Mouse (Mus musculus): ENCODE results near the gene Rnf208. TPM values are rescaled to one million over a fixed set of nuclear protein-coding genes. Genes with fewer than 3 reads are reported as not detected.

Gene Rnf208
- polyA plus RNA-seq, 1 experiment = 0.59 TPM

DNA sequence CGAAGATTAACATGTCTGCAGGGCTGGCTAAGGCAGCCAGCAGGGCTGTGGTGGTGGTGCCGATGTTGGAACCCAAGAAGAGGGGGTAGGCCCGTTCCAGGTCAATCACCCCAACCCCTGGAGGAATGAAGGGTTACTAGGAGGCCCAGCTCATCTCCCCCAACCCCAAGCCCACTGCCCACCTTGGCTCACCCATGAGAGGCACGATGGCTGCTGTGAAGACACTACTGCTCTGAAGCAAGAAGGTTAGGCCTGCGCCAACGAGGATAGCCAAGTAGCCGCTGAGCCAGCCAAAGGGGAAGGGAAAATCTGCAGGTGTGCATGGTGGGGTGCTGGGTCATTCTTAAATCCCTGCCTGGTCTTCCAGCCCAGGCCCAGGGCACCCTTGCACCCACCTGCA lies 11.5 kb upstream of the Rnf208 start:
- peaks cover 57% of the 10 kb centered on the region for H3K27me3 ChIP-seq (ENCODE audit: control insufficient read depth, insufficient read depth, insufficient read length)

DNA sequence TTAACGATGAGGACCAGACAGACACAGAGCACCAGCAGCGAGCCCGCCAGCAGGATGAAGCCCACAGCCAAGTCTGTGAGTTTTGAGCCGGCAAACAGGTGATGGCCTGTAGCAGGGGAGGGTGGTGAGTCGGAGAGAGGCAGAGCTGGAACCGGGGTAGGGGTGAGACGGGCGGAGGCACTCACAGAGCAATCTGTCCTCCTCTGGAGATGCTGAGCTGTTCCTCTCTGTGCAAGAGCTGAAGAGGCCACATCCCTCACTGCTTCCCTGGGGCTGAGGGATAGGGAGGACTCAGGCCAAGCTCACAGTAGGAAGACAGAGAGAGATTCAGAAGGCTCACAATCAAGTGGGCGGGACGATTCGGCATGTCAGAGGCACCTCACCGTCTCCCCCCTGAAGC lies 11.0 kb upstream of the Rnf208 start:
- Histone ChIP-seq H3K27me3 (ENCODE audit: control insufficient read depth, insufficient read depth, insufficient read length) (peaks cover 61% of the 10 kb centered on the region), H3K36me3 (ENCODE audit: control insufficient read depth, insufficient read depth) (no peaks in the 10 kb centered on the region), H3K4me2 (ENCODE audit: low read depth) (no peak overlapping the region), H3K79me2 (ENCODE audit: control insufficient read depth, insufficient read depth) (no peaks in the 10 kb centered on the region), H3ac (ENCODE audit: control insufficient read depth, insufficient read length) (no peak overlapping the region), H3K4me3 (no peak overlapping the region)
- TF ChIP-seq SRF (IDR thresholded peaks at IDR 0.05; ENCODE audit: control insufficient read depth, insufficient read length, low read depth) (no peak), TCF3 (IDR thresholded peaks at IDR 0.05; ENCODE audit: insufficient read length, low read depth) (no peak), E2F4 (IDR thresholded peaks at IDR 0.05; ENCODE audit: insufficient read depth) (no peak), CEBPB (IDR thresholded peaks at IDR 0.05; ENCODE audit: insufficient read depth, poor library complexity, severe bottlenecking) (no peak), MYOD1 (IDR thresholded peaks at IDR 0.05; ENCODE audit: control insufficient read depth in 1 of 3, insufficient read length in 2 of 3, low read depth in 2 of 3) (no peak), REST (IDR thresholded peaks at IDR 0.05; ENCODE audit: insufficient read depth, insufficient read length) (no peak), MYOG (IDR thresholded peaks at IDR 0.05; ENCODE audit: control insufficient read depth in 1 of 3, insufficient read depth in 1 of 3, insufficient read length in 2 of 3, low read depth in 2 of 3) (no peak), POLR2AphosphoS2 (IDR thresholded peaks at IDR 0.05; ENCODE audit: insufficient read length, low read depth) (no peak), POLR2A (IDR thresholded peaks at IDR 0.05; ENCODE audit: insufficient read length, low read depth) (no peak), USF1 (IDR thresholded peaks at IDR 0.05; ENCODE audit: low read depth) (no peak), MAX (IDR thresholded peaks at IDR 0.05; ENCODE audit: low read depth) (no peak), TCF12 (IDR thresholded peaks at IDR 0.05; ENCODE audit: insufficient read depth, poor library complexity, severe bottlenecking) (no peak)

More for the DNA sequence above, 11.5 kb upstream of the Rnf208 start:
- Histone ChIP-seq H3K4me3 (no peak overlapping the region), H3ac (ENCODE audit: control insufficient read depth, insufficient read length) (no peak overlapping the region), H3K4me2 (ENCODE audit: low read depth) (no peak overlapping the region), H3K36me3 (ENCODE audit: control insufficient read depth, insufficient read depth) (no peaks in the 10 kb centered on the region), H3K79me2 (ENCODE audit: control insufficient read depth, insufficient read depth) (no peaks in the 10 kb centered on the region)
- TF ChIP-seq TCF12 (IDR thresholded peaks at IDR 0.05; ENCODE audit: insufficient read depth, poor library complexity, severe bottlenecking) = no peak
- no peak for TF ChIP-seq USF1 (IDR thresholded peaks at IDR 0.05; ENCODE audit: low read depth)
- TF ChIP-seq MAX (IDR thresholded peaks at IDR 0.05; ENCODE audit: low read depth) = no peak
- TF ChIP-seq POLR2AphosphoS2 (IDR thresholded peaks at IDR 0.05; ENCODE audit: insufficient read length, low read depth) = no peak
- no peak for TF ChIP-seq POLR2A (IDR thresholded peaks at IDR 0.05; ENCODE audit: insufficient read length, low read depth)
- no peak for TF ChIP-seq TCF3 (IDR thresholded peaks at IDR 0.05; ENCODE audit: insufficient read length, low read depth)
- no peak for TF ChIP-seq E2F4 (IDR thresholded peaks at IDR 0.05; ENCODE audit: insufficient read depth)

DNA sequence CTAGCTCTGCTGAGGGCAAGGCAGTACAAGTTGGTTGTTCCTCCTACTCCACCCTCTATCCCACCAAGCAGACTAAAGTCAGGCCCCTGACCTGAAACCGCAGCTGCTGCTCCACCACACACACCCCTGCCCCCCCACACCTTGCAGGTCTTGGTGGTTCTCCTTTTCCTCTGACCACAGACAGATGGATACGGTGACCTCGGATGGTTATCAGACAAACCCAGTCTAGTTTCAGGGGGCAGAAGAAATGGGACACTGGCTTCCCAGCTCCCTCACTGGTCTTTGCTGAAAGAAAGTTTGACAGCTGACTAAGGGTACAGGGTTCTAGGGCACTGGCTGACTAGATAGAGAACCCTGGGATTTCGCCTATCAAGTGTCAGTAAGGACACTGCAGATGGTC lies 8.6 kb upstream of the Rnf208 start:
- no peak overlapping the region for H3K4me3 ChIP-seq
- TF ChIP-seq POLR2A (IDR thresholded peaks at IDR 0.05; ENCODE audit: insufficient read length, low read depth) (no peak), REST (IDR thresholded peaks at IDR 0.05; ENCODE audit: insufficient read depth, insufficient read length) (no peak), MYOD1 (IDR thresholded peaks at IDR 0.05; ENCODE audit: control insufficient read depth in 1 of 3, insufficient read length in 2 of 3, low read depth in 2 of 3) (no peak), POLR2AphosphoS2 (IDR thresholded peaks at IDR 0.05; ENCODE audit: insufficient read length, low read depth) (no peak), CEBPB (IDR thresholded peaks at IDR 0.05; ENCODE audit: insufficient read depth, poor library complexity, severe bottlenecking) (no peak), E2F4 (IDR thresholded peaks at IDR 0.05; ENCODE audit: insufficient read depth) (no peak), TCF3 (IDR thresholded peaks at IDR 0.05; ENCODE audit: insufficient read length, low read depth) (no peak), SRF (IDR thresholded peaks at IDR 0.05; ENCODE audit: control insufficient read depth, insufficient read length, low read depth) (no peak), USF1 (IDR thresholded peaks at IDR 0.05; ENCODE audit: low read depth) (no peak), MYOG (IDR thresholded peaks at IDR 0.05; ENCODE audit: control insufficient read depth in 1 of 3, insufficient read depth in 1 of 3, insufficient read length in 2 of 3, low read depth in 2 of 3) (no peak), MAX (IDR thresholded peaks at IDR 0.05; ENCODE audit: low read depth) (no peak), TCF12 (IDR thresholded peaks at IDR 0.05; ENCODE audit: insufficient read depth, poor library complexity, severe bottlenecking) (no peak)
- H3ac ChIP-seq (ENCODE audit: control insufficient read depth, insufficient read length) = no peak overlapping the region
- H3K36me3 ChIP-seq (ENCODE audit: control insufficient read depth, insufficient read depth) = no peaks in the 10 kb centered on the region
- peaks cover 69% of the 10 kb centered on the region for H3K27me3 ChIP-seq (ENCODE audit: control insufficient read depth, insufficient read depth, insufficient read length)
- no peaks in the 10 kb centered on the region for H3K79me2 ChIP-seq (ENCODE audit: control insufficient read depth, insufficient read depth)
- H3K4me2 ChIP-seq (ENCODE audit: low read depth) = no peak overlapping the region

DNA sequence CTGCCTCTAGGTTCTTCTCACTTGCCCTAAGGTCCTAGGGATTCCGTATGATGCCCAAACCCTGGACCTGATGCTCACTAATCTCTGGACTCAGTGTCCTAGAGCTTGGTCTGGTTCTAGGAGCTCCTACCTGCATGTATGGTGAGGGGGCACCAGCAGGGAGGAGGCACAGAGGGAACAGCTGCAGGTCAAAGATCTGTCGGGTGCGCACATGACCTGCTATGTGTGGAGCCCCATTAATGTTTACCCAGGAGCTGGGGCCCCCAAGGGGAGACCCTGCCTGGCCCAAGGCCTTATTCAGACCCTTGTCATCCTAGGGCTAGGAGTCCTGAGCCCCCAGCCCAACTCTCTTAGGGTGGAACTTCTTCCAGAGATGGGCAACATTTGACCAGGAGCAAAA lies 8.0 kb upstream of the Rnf208 start, which contains the start of gene Slc34a3:
Slc34a3 (minus strand) TSS at position 315 of the 400 bp plus-strand sequence.
- Histone ChIP-seq H3ac (ENCODE audit: control insufficient read depth, insufficient read length) (no peak within 1 kb of the TSS), H3K79me2 (ENCODE audit: control insufficient read depth, insufficient read depth) (no peaks in the 10 kb centered on the region), H3K4me2 (ENCODE audit: low read depth) (no peak within 1 kb of the TSS), H3K4me3 (no peak within 1 kb of the TSS), H3K27me3 (ENCODE audit: control insufficient read depth, insufficient read depth, insufficient read length) (peaks cover 69% of the 10 kb centered on the region), H3K36me3 (ENCODE audit: control insufficient read depth, insufficient read depth) (no peaks in the 10 kb centered on the region)
- no peak for TF ChIP-seq POLR2A (IDR thresholded peaks at IDR 0.05; ENCODE audit: insufficient read length, low read depth)
- no peak for TF ChIP-seq MYOG (IDR thresholded peaks at IDR 0.05; ENCODE audit: control insufficient read depth in 1 of 3, insufficient read depth in 1 of 3, insufficient read length in 2 of 3, low read depth in 2 of 3)
- TF ChIP-seq E2F4 (IDR thresholded peaks at IDR 0.05; ENCODE audit: insufficient read depth) = no peak
- no peak for TF ChIP-seq USF1 (IDR thresholded peaks at IDR 0.05; ENCODE audit: low read depth)
- TF ChIP-seq TCF3 (IDR thresholded peaks at IDR 0.05; ENCODE audit: insufficient read length, low read depth) = no peak
- TF ChIP-seq REST (IDR thresholded peaks at IDR 0.05; ENCODE audit: insufficient read depth, insufficient read length) = no peak
- TF ChIP-seq SRF (IDR thresholded peaks at IDR 0.05; ENCODE audit: control insufficient read depth, insufficient read length, low read depth) = no peak
- no peak for TF ChIP-seq MAX (IDR thresholded peaks at IDR 0.05; ENCODE audit: low read depth)
- TF ChIP-seq CEBPB (IDR thresholded peaks at IDR 0.05; ENCODE audit: insufficient read depth, poor library complexity, severe bottlenecking) = no peak
- TF ChIP-seq TCF12 (IDR thresholded peaks at IDR 0.05; ENCODE audit: insufficient read depth, poor library complexity, severe bottlenecking) = no peak
- no peak for TF ChIP-seq POLR2AphosphoS2 (IDR thresholded peaks at IDR 0.05; ENCODE audit: insufficient read length, low read depth)
- no peak for TF ChIP-seq MYOD1 (IDR thresholded peaks at IDR 0.05; ENCODE audit: control insufficient read depth in 1 of 3, insufficient read length in 2 of 3, low read depth in 2 of 3)

All from myocyte (in vitro differentiated cells).